Mouse (Mus musculus) layer of hippocampus, postnatal 10 days (tissue): ENCODE measurements around the gene Lpar3. TPM values are rescaled to one million over a fixed set of nuclear protein-coding genes. Genes with fewer than 3 reads are reported as not detected.
"Not testable (repeated sequence)": the region's sequence is repeated elsewhere in the genome, so short reads cannot be mapped to it uniquely, and the experiment has no call there.

Experiments used
- DNase-seq, 2 experiments: peaks; one replicate each; pipeline ENCODE4 v3.0.0; 2021; ENCODE audit warnings: low spot score in 2 of 2
- total RNA-seq, 2 experiments: library from RNA; stranded (reverse); gene quantifications; 2 replicates each; pipeline ENCODE4 v1.2.3; 2021

Gene Lpar3
- total RNA-seq, 2 experiments from 2014 or later = 0.47 to 0.66 TPM

- DNase-seq = not testable (repeated sequence)
Observed at GRCm38 (mm10) chr3:146209759-146210158, 11.0 kb upstream of the Lpar3 start.

- DNase-seq = no peak
Observed at GRCm38 (mm10) chr3:146211141-146211747, 9.5 kb upstream of the Lpar3 start.

GRCm38 (mm10) chr3:146211964-146212363 is 8.8 kb upstream of the Lpar3 start:
- no peak for DNase-seq

- DNase-seq = no peak
Observed at GRCm38 (mm10) chr3:146213336-146213735, 7.4 kb upstream of the Lpar3 start.

- DNase-seq = no peak
Observed at GRCm38 (mm10) chr3:146216561-146216960, 4.2 kb upstream of the Lpar3 start.

- no peak for DNase-seq
Observed at GRCm38 (mm10) chr3:146224271-146224670, 3.5 kb downstream of the Lpar3 start.

- no peak for DNase-seq
Observed at GRCm38 (mm10) chr3:146225061-146225761, 4.4 kb downstream of the Lpar3 start.

- DNase-seq = no peak
Observed at GRCm38 (mm10) chr3:146227427-146227826, 6.7 kb downstream of the Lpar3 start.

GRCm38 (mm10) chr3:146228559-146229310 is 8.0 kb downstream of the Lpar3 start:
- DNase-seq = no peak

- DNase-seq = no peak
Observed at GRCm38 (mm10) chr3:146232708-146233107, 11.9 kb downstream of the Lpar3 start.

GRCm38 (mm10) chr3:146233741-146234140 is 13.0 kb downstream of the Lpar3 start:
- no peak for DNase-seq

GRCm38 (mm10) chr3:146234530-146234929 is 13.8 kb downstream of the Lpar3 start:
- no peak for DNase-seq

- DNase-seq = no peak
Observed at GRCm38 (mm10) chr3:146236280-146236679, 15.5 kb downstream of the Lpar3 start.

- no peak for DNase-seq
Observed at GRCm38 (mm10) chr3:146237676-146238075, 16.9 kb downstream of the Lpar3 start.

GRCm38 (mm10) chr3:146244630-146245029 is 23.9 kb downstream of the Lpar3 start:
- no peak for DNase-seq

- no peak for DNase-seq
Observed at GRCm38 (mm10) chr3:146246557-146246956, 25.8 kb downstream of the Lpar3 start.

GRCm38 (mm10) chr3:146246992-146247391 is 26.2 kb downstream of the Lpar3 start:
- DNase-seq = no peak

GRCm38 (mm10) chr3:146249895-146250294 is 29.1 kb downstream of the Lpar3 start:
- DNase-seq = no peak

GRCm38 (mm10) chr3:146251771-146252170 is 31.0 kb downstream of the Lpar3 start:
- DNase-seq = no peak

GRCm38 (mm10) chr3:146253736-146254320 is 33.1 kb downstream of the Lpar3 start:
- DNase-seq = no peak

- DNase-seq = no peak
Observed at GRCm38 (mm10) chr3:146255123-146255522, 34.4 kb downstream of the Lpar3 start.
